Mouse (Mus musculus): ENCODE data around the gene Dpt.
"Not testable (repeated sequence)": the region's sequence is repeated elsewhere in the genome, so short reads cannot be mapped to it uniquely, and the experiment has no call there.

Gene Dpt

GRCm38 (mm10) chr1:164796471-164796870, at the start of gene Dpt:
Gene Dpt, plus strand, starts transcription at chr1:164796644.
- no peak for DNase-seq (ENCODE audit: low read depth, low spot score)

GRCm38 (mm10) chr1:164753736-164754135, 42.7 kb upstream of the Dpt start:
- peak; percentile 83 for DNase-seq (ENCODE audit: low read depth, low spot score)

DNA sequence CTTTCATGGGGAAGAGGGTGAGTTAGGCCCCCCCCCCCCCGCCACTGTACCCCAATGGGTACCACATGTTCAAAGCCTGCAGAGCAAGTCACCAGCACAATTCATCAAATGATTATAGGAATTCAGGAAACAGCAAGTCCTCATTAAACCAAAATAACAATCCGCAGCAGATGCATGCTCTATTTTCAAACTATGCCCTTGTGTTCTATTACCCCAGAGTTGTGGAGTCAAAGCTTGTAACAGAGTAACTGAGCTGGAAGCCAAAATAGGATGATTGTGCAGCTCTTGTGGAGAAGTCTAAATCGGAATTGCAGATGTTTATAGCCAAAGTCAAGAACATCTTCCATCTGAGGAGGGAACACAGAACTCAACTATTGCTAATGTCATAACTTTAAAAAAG, 40.8 kb upstream of the Dpt start:
- peak; percentile 82 for DNase-seq (ENCODE audit: low read depth, low spot score)

- DNase-seq (ENCODE audit: low read depth, low spot score): no peak
Measured at GRCm38 (mm10) chr1:164756951-164757350, 39.5 kb upstream of the Dpt start.

- peak; percentile 59 for DNase-seq (ENCODE audit: low read depth, low spot score)
Measured at GRCm38 (mm10) chr1:164758401-164758800, 38.0 kb upstream of the Dpt start.

GRCm38 (mm10) chr1:164762276-164762675, 34.2 kb upstream of the Dpt start:
- DNase-seq (ENCODE audit: low read depth, low spot score): no peak

DNA sequence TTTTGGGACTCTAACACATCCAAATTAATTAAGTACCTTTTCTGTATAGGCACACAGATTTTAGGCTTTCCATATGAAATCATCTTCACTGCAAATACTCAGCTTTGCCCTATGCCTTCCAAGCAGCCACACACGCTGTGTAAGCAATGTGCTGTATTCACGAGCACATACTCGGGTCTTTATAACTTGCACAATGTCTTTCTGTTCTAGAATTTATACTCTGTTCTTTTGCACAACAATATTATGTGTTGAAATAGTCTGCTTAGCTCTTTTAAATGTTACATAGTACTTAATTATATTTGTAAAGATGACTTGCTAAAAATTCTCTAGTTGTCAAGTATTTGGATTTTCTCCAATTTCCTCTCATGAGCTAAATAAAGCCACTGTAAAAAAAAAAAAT, 29.8 kb upstream of the Dpt start:
- DNase-seq (ENCODE audit: low read depth, low spot score): no peak

DNA sequence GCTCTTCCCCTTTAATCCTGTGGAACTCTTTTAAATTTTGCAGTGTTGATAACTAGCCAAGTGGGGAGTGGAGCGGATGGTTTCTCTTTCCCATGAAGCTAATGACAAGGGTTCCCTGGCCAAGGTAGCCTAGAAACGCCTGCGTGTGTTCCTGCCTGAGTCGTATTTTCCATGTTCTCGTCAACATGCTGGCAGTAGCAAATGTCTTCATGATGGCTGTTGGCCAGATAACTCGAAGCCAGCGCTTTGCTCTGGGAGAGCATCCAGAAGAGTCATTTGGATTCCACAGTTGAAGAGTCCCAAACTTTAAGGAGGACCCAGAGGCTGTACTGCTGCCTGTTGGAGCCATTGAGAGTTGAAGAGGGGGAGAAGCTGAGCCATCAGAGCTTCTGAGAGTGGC, 25.8 kb upstream of the Dpt start:
- DNase-seq (ENCODE audit: low read depth, low spot score): peak; percentile 86

DNA sequence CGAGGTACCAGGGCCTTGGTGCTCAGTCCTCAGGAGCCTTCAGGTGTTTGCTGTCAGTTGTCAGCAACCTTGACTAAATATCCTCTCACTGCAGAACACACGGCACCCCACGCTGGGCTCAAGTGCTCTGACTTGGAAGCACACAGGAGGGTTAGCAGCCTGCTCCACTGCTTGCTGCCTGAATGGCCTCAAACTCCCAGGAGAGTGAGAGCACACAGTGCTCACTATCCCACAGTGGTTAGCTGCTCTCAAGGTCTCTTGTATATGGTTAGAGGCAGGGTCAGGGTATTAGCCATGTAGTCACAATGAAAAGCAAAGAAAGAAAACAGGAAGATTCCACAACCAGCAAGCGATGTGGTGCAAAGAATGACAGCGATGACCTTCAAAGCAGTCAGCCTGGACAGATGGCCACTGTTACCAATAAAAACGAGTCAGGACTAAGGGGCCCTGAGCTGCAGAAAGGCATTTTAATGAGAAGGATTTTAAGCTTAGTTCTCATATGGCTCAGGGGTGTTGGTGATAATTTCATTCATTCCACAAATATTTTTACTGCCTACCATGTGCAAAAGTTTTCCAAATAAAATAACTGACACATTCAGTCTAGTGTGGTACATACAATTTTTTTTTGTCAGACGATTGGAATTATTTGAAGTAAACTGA, 15.5 kb upstream of the Dpt start:
- peak; percentile 65 for DNase-seq (ENCODE audit: low read depth, low spot score)

GRCm38 (mm10) chr1:164786165-164786564, 10.3 kb upstream of the Dpt start:
- no peak for DNase-seq (ENCODE audit: low read depth, low spot score)

DNA sequence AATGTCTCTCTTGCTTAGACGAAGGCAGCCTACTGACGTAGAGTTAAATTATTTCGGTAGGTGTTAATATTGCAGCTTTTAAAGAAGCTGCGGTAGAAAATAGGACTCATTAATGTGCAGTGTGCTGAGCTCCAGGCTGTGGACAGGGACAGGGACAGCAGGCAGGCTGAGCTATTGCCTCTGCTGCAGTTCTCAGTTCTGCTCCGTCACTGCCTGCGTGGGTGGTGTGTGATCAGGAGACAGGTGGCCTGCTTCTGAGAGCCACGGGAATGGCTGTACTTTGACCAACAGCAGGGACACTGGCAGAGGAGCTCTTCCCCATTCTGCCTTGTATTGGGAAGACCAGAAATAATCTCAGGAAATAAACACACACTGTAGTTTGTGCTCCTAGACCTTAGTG, 8.7 kb upstream of the Dpt start:
- DNase-seq (ENCODE audit: low read depth, low spot score): peak; percentile 99

DNA sequence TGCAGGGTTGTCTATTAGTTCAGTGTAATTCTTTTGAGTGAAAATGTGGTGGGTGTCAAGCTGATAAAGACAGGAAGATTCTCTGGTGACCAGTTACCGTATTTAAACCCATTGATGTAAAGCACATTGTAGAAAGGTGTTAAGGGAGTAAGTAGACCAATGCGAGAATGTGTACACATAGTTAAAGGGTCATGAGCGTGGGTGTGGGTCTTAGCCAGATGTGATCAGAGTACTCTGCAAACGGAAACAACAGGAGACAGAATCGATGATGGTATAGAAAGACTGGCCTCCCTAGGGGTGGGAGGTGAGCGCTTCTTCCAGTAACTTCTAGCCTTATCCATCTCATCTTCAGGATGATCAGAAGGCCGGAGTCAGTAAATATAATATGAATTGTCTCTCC, 8.2 kb upstream of the Dpt start:
- no peak for DNase-seq (ENCODE audit: low read depth, low spot score)

GRCm38 (mm10) chr1:164790296-164790695, 6.1 kb upstream of the Dpt start:
- not testable (repeated sequence) for DNase-seq (ENCODE audit: low read depth, low spot score)

DNA sequence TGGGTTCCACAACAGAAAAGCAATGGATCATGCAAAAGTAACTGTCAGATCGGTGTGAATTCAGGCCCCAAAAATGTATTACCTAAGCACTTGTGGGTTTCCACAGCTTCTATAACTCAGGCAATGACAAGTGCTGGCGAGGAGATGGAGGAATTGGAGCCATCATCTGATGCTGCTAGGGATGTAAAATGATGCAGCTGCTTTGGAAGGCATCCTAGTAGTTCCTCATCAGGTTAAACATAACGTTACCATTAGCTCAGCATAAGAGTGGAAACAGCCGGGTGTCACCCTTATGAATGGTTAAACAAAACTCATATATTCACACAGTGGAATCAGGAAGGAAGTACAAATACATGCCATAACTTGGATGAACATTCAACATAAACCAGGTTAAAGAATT, 3.4 kb upstream of the Dpt start:
- no peak for DNase-seq (ENCODE audit: low read depth, low spot score)

GRCm38 (mm10) chr1:164797746-164798285, 1.4 kb downstream of the Dpt start:
- DNase-seq (ENCODE audit: low read depth, low spot score): no peak

GRCm38 (mm10) chr1:164798471-164798922, 2.1 kb downstream of the Dpt start:
- DNase-seq (ENCODE audit: low read depth, low spot score): peak; percentile 39

DNA sequence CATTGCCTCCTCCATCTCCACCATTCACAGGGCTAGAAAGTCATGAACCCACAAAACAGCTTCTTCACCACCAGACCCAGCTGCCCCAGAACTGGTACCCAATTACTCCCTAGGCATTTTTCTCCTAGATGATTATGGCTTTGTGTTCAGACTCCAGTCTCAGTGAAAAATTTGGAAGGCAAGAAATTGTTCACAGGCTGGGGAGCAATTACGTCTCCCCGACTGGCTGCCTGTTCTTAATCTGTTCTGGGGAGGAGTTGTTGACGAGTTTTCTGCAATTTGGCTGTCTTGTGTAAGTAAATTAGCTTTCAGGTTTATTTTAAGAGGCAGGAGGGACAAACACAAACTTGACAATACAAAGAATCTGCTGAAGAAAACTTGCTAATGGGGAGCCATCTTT, 2.7 kb downstream of the Dpt start:
- DNase-seq (ENCODE audit: low read depth, low spot score): peak; percentile 83

GRCm38 (mm10) chr1:164804277-164804676, 7.8 kb downstream of the Dpt start:
- DNase-seq (ENCODE audit: low read depth, low spot score): no peak

GRCm38 (mm10) chr1:164804751-164805435, 8.4 kb downstream of the Dpt start:
- peak; percentile 57 for DNase-seq (ENCODE audit: low read depth, low spot score)

DNA sequence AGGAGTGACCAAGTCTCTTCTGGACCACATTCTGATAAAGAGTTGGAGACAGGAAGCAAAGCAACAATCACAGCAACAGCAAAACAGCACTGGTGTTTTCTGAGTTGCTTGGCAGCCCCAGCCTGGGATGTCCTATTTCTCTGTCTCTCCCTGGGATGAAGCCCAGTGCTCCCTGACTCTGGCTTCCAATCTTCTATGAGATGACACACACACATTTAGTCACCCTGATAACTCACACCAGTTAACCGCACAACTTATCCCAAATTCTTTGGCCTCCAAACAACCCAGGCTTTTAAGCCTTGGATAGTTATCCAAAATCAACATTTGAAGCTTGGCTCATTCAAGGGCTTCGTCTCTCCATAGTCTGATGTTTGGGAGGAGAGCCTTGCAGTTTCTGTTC, 12.9 kb downstream of the Dpt start:
- no peak for DNase-seq (ENCODE audit: low read depth, low spot score)

GRCm38 (mm10) chr1:164811296-164811695, 14.9 kb downstream of the Dpt start:
- peak; percentile 84 for DNase-seq (ENCODE audit: low read depth, low spot score)

- DNase-seq (ENCODE audit: low read depth, low spot score): peak; percentile 81
Measured at GRCm38 (mm10) chr1:164814243-164814642, 17.8 kb downstream of the Dpt start.

DNA sequence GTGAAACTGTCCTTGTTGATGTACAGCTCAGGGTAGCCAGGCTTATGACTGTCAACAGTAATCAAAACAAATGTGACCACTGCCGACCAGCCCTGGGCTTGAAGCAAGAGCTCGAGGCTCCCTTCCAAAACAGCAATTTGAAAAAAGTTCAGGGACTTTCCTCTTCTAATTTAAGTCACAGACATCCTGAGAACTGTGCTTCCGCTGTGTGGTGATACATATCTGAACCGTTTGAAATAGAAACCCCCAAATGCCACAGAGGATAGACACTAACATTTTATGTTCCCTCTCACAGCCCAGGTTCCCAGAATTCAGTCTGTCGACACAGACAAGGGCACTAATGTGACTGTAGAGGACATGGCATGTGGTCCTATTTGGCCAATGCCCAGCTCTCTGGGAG, 18.9 kb downstream of the Dpt start:
- DNase-seq (ENCODE audit: low read depth, low spot score): no peak

Data from brain, adult 2 months (tissue).